Mouse (Mus musculus) kidney, adult 2 months (tissue): ENCODE measurements around the gene Gm11444.
A peak's percentile ranks its signal among the peaks of the same experiment; 100 is the strongest.

Source experiments
- CTCF ChIP-seq: fragments of 200-500 bp; conservative IDR thresholded peaks from 2 replicates; pipeline ENCODE4 v1.5.1; 2011; ENCODE audit warnings: low read depth, mild to moderate bottlenecking, control low read depth, low read length, moderate library complexity, mixed read lengths; ENCODE audit not compliant: insufficient read depth, insufficient read length
- POLR2A ChIP-seq: fragments of 200-500 bp; IDR thresholded peaks from one replicate; pipeline ENCODE4 v1.6.1; 2011; ENCODE audit warnings: low read depth, low read length, control low read depth

DNA sequence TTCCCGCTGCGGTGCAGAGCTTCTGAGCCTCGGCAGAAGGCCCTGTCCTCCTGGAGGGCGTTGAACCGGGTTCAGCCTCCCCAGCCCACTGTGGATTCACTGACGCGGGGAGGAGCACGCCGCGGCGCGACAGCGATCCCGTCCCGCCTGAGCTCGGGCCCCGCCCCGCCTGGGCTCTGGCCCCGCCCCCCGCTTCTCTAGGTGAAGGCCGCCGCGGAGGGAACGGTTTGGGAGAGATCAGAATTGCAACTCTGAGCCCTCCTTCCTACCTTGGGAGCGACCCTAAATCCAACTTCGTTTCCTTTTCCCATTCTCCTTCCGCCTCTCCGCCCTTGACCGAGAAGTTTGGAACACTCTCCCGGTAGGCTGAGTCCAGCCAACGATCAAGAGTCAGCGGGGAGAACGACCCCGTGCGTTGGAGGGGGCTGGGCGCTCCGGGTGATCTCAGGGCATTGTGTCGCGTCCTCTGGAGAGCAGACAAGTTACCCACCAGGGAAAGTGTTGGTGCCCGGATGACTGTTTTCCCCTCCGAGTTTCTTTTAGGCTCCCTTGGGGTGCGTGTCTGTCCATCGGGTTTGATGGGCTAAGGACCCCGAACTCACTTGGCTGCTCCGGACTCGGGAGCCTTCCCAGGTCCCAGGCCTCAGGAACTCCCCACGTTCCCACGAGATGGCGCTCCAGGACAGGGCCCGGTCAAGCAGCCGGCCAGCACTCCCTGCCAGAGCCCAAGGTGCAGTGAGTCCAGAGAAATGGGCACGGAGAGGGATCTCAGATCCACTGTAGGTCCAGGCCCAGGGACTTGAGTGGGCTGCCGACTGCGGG lies 5.8 kb downstream of the Gm11444 start:
- TF ChIP-seq CTCF (peak; percentile 86), POLR2A (no peak)
